Mouse (Mus musculus): ENCODE data around the gene Reln.

DNA sequence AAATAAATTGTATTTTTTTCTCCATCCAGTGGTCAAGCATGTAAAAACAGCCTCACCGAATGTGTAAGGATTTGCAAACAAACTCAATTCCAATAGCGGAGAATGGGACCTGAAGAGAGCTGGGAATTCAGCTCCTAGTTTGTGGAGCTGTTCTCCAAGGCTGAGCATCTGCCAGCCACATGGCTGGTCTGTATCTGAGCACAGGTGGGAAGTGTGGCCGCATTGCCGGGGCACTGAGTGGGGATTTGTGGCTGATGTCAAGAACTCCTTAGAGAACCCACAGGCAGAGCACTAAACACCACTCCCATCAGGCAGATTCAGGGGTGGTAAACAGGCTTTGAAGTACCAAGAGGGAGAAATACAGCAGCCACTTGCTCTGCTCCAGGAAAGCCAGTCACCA is 102.9 kb downstream of the Reln start:
- TF ChIP-seq EP300 (IDR thresholded peaks at IDR 0.05) (no peak), CTCF (IDR thresholded peaks at IDR 0.05) (no peak)
